Mouse (Mus musculus) embryonic stem cell, embryonic (primary cell): Measurements from ENCODE around the gene Chsy1.

Experiments used
- CTCF ChIA-PET, 4 experiments: fragments of 300-600 bp in 2 of 4; fragments of 350-600 bp in 2 of 4; sonication (Branson Sonifier 250); formaldehyde crosslinking; loops; one replicate each; lab custom pipeline; 2022; ENCODE audit warnings: inconsistent platforms in 2 of 4; lab: Charles Lee
- POLR2A ChIA-PET, 4 experiments: fragments of 300-600 bp in 2 of 4; fragments of 350-600 bp in 2 of 4; sonication (Branson Sonifier 250); formaldehyde crosslinking; loops; one replicate each; lab custom pipeline; 2022; ENCODE audit warnings: antibody characterized with exemption in 4 of 4, inconsistent platforms in 1 of 4; lab: Charles Lee

Gene Chsy1

DNA sequence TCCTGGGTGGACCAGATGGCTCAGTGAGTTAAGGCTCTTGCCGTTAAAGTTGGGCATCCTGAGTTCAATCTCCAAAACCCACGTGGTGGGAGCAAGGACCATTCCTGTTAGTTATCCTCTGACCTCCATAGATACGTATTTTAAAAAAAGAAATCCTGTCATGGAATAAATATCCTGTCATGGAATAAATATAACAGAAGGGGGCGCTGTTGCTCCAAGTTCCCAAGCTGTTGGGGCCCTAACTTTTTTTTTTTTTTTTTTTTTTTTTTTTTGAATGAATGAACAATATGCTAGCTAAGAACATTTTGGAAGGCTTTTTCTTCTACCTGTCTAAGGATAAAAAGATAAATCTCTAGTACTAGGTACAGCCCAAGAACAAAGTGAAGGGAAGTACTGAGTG lies 7.4 kb upstream of the Chsy1 start:
- POLR2A ChIA-PET, result interaction anchor here (0.6 to 3.2 kb wide), 8 partner anchors 9 to 390 kb away, joined by 3 to 12 read pairs (median 3); partner anchors contain the start of gene Selenos (in 1 of the 4)
- CTCF ChIA-PET, result interaction anchor here (0.6 to 4.4 kb wide), 29 partner anchors 9 to 690 kb away, joined by 3 to 17 read pairs (median 4); partner anchors contain the start of gene Selenos (in 1 of the 4)

DNA sequence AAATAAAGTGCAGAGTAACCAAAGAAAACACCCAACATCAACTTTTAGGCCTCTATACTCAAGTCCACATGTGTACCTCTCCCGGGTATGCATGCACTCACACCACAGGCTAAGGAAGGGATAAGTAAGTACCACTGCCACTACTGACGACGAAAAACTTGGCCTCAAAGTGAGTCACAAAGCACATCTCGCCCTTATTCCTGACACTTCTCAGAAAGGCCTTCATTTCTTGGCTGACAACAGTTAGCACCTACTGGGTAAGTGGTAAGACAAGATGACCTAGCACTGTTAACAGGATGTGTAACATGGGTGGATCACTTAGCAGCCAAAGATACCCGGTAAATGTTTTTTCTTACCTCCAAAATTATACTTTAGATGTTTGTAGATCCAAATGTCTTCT lies 4.8 kb upstream of the Chsy1 start:
- ChIA-PET CTCF (interaction anchor here in 2 of 4 experiments (0.6 to 0.7 kb wide), 2 partner anchors 145 to 557 kb away, joined by 3 to 5 read pairs; no protein-coding TSS in a partner anchor), POLR2A (interaction anchor here in 1 of 4 experiments (0.6 kb wide), 1 partner anchor 13 kb away, joined by 9 read pairs; no protein-coding TSS in a partner anchor)

DNA sequence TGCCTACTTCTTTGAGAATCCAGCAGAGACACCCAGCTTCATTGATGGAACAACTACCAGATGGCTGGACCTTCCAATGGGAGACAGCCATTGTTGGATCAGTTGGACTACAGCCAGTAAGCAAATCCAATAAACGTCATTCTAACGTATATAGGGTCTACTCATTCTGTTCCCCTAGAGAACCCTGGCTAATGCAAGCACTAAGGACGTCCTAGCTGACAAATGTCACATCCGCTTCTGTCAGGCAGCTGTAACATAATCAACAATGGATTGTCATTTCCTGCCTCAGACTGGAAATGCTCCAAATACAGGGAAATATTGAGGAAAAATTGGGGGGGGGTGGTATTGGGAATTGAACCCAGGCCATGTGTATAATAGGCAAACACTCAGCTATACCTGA lies 3.5 kb upstream of the Chsy1 start:
- CTCF ChIA-PET, result interaction anchor here in 2 of 4 experiments (0.6 to 1.0 kb wide), 4 partner anchors 26 to 201 kb away, joined by 3 to 13 read pairs (median 3); partner anchors contain the start of gene Selenos (in 1 of the 2)
- POLR2A ChIA-PET, result interaction anchor here in 3 of 4 experiments (0.6 to 0.9 kb wide), 3 partner anchors 10 to 651 kb away, joined by 3 read pairs; no protein-coding TSS in a partner anchor

DNA sequence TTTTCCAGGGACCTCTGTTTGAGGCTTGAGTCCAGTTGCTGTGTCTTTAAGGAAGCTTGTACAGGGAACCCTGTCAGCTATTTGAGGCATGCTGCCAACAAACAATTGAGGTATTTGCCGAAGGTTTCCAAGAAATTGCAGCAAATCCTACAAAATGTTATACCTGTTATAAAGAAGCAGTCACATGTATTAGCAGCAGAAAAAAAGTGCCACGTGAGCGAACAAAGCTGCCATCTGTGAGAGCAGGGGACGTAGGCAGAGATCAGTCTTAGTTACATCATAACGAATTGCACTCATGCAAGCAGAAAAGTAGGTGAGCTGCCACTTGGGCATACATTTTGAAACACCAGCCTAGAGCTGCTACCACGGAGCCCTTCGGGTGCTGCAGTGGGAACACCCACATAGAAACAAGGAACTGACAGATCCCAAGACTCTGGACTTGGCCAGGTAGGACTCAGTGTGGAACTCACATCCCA lies 2.7 kb upstream of the Chsy1 start:
- CTCF ChIA-PET, result interaction anchor here in 1 of 4 experiments (1.0 kb wide), 1 partner anchor 27 kb away, joined by 13 read pairs; the partner anchor contains the start of gene Selenos
- POLR2A ChIA-PET, result interaction anchor here in 2 of 4 experiments (0.6 to 1.7 kb wide), 3 partner anchors 27 to 195 kb away, joined by 3 to 4 read pairs (median 3); partner anchors contain the start of gene Selenos (in 1 of the 2)

DNA sequence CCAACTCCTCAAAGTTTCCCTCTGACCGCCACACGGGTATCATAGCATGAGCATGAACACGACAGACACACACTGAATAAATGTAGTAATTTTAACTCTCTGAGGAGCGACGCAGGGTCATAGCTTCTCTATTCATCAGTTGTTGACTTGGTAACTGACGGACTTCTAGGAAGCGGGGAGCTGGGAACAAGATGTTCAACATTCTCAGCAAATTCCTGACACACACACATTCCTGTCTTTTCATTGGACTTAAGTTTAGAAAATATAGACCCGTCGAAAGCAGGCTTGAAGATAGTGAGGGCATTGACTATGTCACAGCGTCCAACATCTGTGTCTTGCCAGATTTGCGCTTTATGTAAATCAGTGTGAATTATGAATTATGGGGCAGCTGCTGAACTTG lies 2.1 kb upstream of the Chsy1 start:
- POLR2A ChIA-PET, result interaction anchor here in 2 of 4 experiments (1.5 to 1.7 kb wide), 2 partner anchors 28 to 193 kb away, joined by 3 to 4 read pairs; partner anchors contain the start of gene Selenos (in 1 of the 2)

DNA sequence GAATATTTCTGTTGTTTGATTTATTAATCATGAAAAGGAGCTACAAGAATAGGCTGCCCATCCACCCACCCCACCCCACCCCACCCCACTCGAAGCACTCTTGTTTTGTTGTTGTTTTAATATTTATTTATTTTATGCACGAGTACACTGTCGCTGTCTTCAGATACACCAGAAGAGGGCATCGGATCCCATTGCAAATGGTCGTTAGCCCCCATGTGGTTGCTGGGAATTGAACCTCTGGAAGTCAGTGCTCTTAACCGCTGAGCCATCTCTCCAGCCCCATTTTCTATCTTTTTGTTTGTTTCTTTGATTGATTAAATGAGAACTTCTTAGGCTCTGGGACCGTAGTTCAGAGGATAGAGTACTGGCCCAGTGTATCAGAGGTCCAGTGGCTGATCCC lies 1.4 kb upstream of the Chsy1 start:
- POLR2A ChIA-PET, result interaction anchor here in 3 of 4 experiments (0.6 to 1.7 kb wide), 5 partner anchors 26 to 192 kb away, joined by 3 to 10 read pairs (median 3); partner anchors contain the start of gene Selenos (in 1 of the 3)

More for the DNA sequence above, 2.1 kb upstream of the Chsy1 start:
- CTCF ChIA-PET, result interaction anchor here in 1 of 4 experiments (0.9 kb wide), 1 partner anchor 553 kb away, joined by 3 read pairs; no protein-coding TSS in a partner anchor

DNA sequence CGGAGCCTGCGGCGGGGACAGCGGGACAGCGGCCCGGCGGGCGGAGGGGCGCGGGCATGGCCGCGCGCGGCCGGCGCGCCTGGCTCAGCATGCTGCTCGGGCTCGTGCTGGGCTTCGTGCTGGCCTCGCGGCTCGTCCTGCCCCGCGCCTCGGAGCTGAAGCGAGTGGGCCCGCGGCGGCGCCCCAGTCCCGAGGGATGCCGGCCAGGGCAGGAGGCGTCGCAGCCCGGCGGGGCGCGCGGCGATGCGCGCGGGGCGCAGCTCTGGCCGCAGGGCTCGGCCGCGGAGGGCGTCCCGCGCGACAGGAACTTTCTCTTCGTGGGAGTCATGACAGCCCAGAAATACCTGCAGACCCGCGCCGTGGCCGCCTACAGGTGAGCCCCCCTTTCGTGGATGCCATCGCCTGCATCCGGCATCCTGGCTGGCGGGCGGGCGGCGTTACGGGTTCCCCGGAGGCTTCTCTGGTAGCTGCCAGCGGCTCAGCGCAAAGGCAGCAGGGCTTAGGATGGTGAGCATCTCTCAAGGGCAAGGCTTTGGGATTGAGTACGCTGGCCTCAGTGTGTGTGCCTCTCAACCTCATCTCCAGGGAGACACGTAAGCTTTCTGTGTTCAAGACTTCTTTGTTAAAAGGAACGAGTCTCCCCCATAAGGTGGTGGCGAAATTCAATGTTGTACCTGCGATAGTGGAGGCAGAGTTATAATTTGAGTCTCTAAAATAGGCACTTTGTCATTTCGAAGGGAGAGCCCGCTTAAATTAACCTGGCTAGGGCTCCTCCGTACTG lies 730 bp downstream of the Chsy1 start:
- CTCF ChIA-PET, result interaction anchor here (0.6 to 1.1 kb wide), 4 partner anchors 10 to 396 kb away, joined by 3 to 10 read pairs (median 4); no protein-coding TSS in a partner anchor
- POLR2A ChIA-PET, result interaction anchor here (0.5 to 1.8 kb wide), 13 partner anchors 8 to 660 kb away, joined by 3 to 11 read pairs (median 3); partner anchors contain the start of gene Selenos (in 1 of the 4)

More for the DNA sequence above, 1.4 kb upstream of the Chsy1 start:
- CTCF ChIA-PET, result interaction anchor here in 2 of 4 experiments (0.6 to 0.9 kb wide), 2 partner anchors 83 to 552 kb away, joined by 3 read pairs; no protein-coding TSS in a partner anchor

DNA sequence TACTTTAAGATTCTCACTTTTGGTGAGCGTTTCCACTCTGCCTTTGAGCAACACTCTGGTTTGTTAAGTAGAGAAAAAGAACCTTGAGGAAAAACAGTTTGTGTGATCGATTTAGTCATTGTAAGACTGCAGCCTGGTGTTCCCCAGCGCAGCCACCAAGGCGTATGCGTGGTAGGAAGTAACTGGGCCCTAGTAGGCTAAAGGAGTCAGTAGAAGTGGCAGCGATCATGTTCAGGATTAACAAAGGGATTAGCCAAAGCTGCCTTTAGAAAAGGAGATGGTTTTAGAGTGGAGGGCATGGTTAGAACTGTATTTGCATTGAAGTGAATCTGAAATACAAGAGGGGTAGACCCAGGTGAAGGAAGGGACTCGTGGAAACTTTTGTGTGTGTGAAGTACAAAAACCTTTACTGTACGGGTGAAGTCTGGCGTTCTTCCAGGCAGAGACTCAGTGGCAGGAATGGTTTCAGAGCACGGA lies 1.4 kb downstream of the Chsy1 start:
- POLR2A ChIA-PET, result interaction anchor here (0.5 to 1.8 kb wide), 11 partner anchors 8 to 661 kb away, joined by 3 to 11 read pairs (median 3); partner anchors contain the start of gene Selenos (in 1 of the 4)
- CTCF ChIA-PET, result no interaction called here

DNA sequence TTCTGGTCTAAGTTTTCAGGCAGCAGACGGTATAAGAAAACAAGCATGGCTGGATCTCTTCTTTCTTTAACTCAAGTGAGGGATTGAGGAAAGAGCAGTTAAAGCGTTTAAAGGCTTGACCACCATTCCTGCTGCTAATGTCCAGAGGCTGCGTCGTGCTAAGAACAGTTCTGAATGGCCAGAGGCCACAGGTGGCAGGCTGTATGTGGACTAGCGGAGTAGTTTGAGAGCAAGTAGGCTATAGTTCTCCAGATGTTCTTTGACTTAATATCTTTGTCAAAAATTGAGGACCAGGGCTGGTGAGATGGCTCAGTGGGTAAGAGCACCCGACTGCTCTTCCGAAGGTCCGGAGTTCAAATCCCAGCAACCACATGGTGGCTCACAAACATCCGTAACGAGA lies 1.9 kb downstream of the Chsy1 start:
- ChIA-PET CTCF (no interaction called here), POLR2A (interaction anchor here in 2 of 4 experiments (1.1 to 1.8 kb wide), 4 partner anchors 8 to 38 kb away, joined by 3 to 11 read pairs (median 4); partner anchors contain the start of gene Selenos (in 1 of the 2))

DNA sequence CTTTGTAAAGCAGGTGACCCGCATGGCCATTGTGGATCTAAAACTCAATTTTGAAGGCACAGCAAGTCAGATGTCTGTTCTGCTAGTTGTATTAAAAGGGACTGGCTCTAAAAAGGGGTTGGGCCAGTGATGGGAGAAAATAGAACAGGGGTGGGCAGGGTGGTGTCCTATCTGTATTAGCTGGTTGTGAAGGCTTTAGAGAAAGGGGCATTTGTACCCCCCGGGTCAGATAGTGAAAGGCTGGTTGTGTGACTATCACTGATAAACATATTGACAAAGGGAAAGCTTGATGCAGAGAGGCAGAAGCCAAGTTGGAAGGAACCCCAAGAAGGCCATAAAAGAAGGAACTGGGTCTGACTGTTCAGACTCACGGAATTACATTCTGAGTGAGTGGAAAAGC lies 4.2 kb downstream of the Chsy1 start:
- ChIA-PET POLR2A (interaction anchor here in 1 of 4 experiments (0.9 to 1.5 kb wide), 3 partner anchors 11 to 80 kb away, joined by 3 to 6 read pairs (median 5); partner anchors contain the start of gene Selenos), CTCF (interaction anchor here in 1 of 4 experiments (1.2 kb wide), 1 partner anchor 11 kb away, joined by 4 read pairs; no protein-coding TSS in a partner anchor)

DNA sequence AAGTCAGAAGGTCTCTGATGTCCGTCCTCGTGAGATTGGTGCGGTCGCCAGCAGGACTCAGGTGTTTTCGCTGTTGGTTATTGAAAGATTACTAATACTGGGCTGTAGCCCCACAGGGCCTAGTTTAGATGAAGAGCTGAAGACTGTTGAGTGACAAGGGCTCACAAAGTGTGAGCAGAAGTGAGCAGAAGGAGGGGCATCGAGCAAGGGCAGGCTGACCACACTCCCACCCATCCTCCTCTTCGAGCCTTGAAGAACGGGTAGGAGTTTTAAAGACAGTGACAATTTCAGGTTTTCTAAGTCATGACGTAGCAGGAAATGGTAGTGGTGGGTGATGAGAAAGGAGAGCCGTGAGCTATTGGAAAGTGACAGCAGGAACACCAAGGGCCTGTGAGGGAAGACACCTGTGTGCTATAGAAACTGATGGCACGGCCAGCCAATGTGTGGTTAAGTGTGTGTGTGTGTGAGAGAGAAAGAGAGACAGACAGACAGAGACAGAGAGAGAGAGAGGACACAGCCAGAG lies 6.6 kb downstream of the Chsy1 start:
- CTCF ChIA-PET, result no interaction called here
- POLR2A ChIA-PET, result interaction anchor here in 2 of 4 experiments (0.9 to 1.0 kb wide), 2 partner anchors 14 to 37 kb away, joined by 3 read pairs; partner anchors contain the start of gene Selenos (in 1 of the 2)

DNA sequence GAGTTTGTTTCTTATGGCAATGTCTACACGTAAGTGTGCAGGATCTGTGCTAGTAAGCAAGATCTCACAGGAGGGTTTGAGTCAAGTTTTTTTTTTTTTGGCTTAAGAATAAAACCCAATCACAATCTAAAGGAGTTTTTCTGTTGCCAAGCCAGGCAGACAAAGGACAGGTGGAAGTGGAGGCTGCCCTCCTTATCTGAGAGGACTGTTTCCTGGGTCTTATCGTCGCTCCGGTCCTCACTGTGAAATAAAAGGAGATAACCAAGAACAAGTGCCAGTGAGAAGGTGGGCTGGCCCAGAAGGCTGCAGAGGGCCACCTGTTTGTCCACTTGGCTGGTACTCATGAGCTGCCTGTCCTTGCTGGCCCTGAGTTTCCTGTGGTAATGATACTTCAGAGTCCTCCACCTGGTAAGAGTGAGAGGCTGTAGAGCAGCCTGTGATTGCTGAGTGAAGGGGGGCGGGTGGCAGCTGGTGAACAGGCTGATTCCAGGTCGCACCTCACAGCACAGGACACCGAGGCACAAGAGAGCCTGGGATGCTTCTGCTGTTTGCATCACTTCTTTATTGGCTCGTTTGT lies 7.7 kb downstream of the Chsy1 start:
- CTCF ChIA-PET, result no interaction called here

DNA sequence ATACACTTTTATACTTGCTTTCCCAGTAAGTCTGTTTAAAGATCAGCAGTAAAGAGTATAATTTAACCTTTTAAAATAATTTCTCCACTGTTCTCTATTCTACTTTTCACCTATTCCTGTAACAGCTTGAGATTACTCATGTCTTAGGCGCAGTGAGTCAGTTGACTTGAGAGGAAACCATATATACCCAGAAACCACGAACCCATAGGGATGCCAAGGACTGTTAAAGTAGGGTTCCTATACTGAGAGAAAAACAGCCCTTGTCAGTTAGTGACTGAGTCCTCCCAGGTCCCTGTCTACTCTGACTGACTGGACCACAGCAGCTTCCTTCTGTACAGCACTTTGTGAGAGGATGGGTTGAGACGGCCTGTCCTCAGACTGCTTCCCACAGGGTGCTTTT lies 8.7 kb downstream of the Chsy1 start:
- ChIA-PET POLR2A (interaction anchor here in 1 of 4 experiments (0.8 to 1.6 kb wide), 6 partner anchors 8 to 78 kb away, joined by 3 to 6 read pairs (median 4); partner anchors contain the start of gene Selenos), CTCF (no interaction called here)

More for the DNA sequence above, 7.7 kb downstream of the Chsy1 start:
- POLR2A ChIA-PET, result interaction anchor here in 2 of 4 experiments (0.9 to 1.6 kb wide), 5 partner anchors 11 to 38 kb away, joined by 3 to 6 read pairs (median 4); partner anchors contain the start of gene Selenos (in 1 of the 2)

DNA sequence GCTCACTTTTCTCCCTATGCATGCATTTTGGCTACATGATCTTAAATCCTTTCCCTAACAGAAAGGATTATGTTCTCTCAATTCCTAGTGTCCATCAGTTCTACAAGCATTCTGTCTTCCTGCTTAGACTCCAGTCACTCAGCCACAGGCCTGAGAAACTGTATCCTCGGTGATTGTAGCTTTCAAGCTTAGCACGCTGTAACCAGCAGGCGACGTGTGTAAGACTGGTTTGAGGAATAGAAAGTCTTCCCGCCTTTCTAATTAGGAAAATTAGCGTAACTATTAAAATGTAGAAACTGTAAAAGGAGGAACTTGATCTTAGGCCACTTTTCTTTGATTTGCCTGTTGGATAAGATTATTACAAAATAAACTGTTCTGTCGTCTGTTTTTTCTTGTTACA lies 9.5 kb downstream of the Chsy1 start:
- POLR2A ChIA-PET, result interaction anchor here in 1 of 4 experiments (0.5 to 1.6 kb wide), 4 partner anchors 8 to 39 kb away, joined by 3 to 5 read pairs (median 4); no protein-coding TSS in a partner anchor
- CTCF ChIA-PET, result no interaction called here

DNA sequence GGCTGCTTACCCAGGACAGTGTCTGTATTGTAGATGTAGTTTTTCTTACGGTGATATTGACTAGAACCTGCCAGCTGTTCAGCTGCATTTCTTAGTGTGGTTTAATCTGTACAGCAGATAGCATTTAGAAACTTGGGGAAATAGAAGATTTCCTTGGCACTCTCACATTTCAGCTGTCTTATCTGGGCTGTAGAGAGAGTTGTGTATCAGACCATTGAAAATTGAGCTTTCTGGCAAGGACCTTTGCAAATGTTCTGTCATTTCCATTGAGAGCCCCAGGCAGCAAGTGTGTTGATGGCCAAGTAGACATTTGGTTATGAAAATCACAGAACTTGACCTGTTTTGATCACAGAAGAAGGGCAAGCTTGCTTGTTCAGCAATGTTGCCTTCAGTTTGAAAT lies 10.8 kb downstream of the Chsy1 start:
- ChIA-PET POLR2A (interaction anchor here in 2 of 4 experiments (1.0 to 1.4 kb wide), 3 partner anchors 10 to 41 kb away, joined by 3 to 4 read pairs (median 3); partner anchors contain the start of gene Selenos (in 1 of the 2)), CTCF (no interaction called here)

DNA sequence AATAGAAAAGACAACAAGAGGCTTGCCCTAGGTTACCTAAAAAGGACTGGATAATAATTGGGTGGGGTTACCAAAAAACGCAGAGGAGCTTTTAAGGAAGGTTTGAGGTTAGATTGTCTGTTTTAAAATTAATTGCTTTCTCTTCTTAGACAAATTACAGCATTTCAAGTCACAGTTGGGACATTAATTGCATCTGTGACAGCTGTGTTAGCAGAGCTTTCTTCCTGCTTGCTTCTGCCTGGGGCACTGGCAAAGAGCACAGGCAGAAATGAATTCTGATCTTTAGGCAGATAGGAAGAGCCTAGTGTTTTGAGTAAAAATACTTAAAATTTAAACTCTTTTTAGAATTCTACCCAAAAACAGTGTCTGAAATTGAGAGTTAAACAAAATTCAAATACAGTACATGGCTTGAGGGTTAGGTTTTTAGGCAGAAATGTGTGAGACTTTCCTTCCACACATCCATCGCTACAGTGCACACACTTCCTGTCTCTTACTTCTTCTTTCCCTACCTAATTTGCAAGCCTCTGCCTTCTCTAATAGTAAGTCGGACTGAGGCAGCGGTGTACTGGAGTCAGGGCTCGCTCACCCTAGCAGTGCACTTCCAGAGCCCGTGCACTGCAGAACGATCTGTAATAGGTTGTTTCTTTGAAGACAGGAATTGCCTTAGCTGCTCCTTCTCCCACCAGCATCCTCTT lies 11.5 kb downstream of the Chsy1 start:
- POLR2A ChIA-PET, result interaction anchor here in 3 of 4 experiments (0.6 to 1.4 kb wide), 5 partner anchors 10 to 319 kb away, joined by 3 to 4 read pairs (median 3); partner anchors contain the start of gene Selenos (in 1 of the 3)
- CTCF ChIA-PET, result no interaction called here
